Mouse (Mus musculus) G1E (cell line): ENCODE results near the gene Spock2.

Experiments
- CTCF ChIP-seq: IDR thresholded peaks from 2 replicates; pipeline ENCODE4 v1.5.1; 2012; ENCODE audit warnings: low read depth, low read length, inconsistent platforms, mixed read lengths
- GATA1 ChIP-seq: IDR thresholded peaks from 2 replicates; pipeline ENCODE4 v1.6.1; 2012; ENCODE audit warnings: borderline replicate concordance, low read length, inconsistent platforms, mixed read lengths
- GATA2 ChIP-seq: IDR thresholded peaks from 2 replicates; pipeline ENCODE4 v1.6.1; 2012; ENCODE audit warnings: low read depth, low read length, inconsistent platforms, borderline replicate concordance
- TAL1 ChIP-seq: conservative IDR thresholded peaks from 2 replicates; pipeline ENCODE4 v1.6.1; 2012; ENCODE audit warnings: low read depth, low read length, inconsistent platforms, mixed read lengths

- TF ChIP-seq CTCF (no peak), GATA1 (no peak), TAL1 (no peak), GATA2 (no peak)
Observed at GRCm38 (mm10) chr10:60113965-60114690, 8.1 kb downstream of the Spock2 start.
